Mouse (Mus musculus) C2C12 (cell line): ENCODE measurements at regions not wholly inside any gene's neighbourhood (a gene's known extent, or its start where the extent isn't known, plus 50 kb on each side); places are given as distances from the start of the nearest gene placed in this dataset.

Experiments used
- H3K27me3 ChIP-seq: one replicate; pipeline ENCODE4 v1.6.1; 2011; ENCODE audit not compliant: control insufficient read depth, insufficient read depth, insufficient read length
- H3K36me3 ChIP-seq: one replicate; pipeline ENCODE4 v1.6.1; 2011; ENCODE audit not compliant: control insufficient read depth, insufficient read depth
- H3K4me3 ChIP-seq: one replicate; pipeline ENCODE4 v1.5.1; 2011; ENCODE audit warnings: mild to moderate bottlenecking, control low read depth; ENCODE audit not compliant: poor library complexity, insufficient read depth, severe bottlenecking
- H3K79me2 ChIP-seq: one replicate; pipeline ENCODE4 v1.6.1; 2011; ENCODE audit not compliant: control insufficient read depth, insufficient read depth
- H3K79me3 ChIP-seq: one replicate; pipeline ENCODE4 v1.6.1; 2011; ENCODE audit warnings: low read depth, control low read depth
- H3ac ChIP-seq: one replicate; pipeline ENCODE3; 2011; ENCODE audit warnings: low read depth; ENCODE audit not compliant: control insufficient read depth, insufficient read length
- CEBPB ChIP-seq: IDR thresholded peaks from one replicate; pipeline ENCODE4 v1.6.1; 2011; ENCODE audit warnings: low read depth, mild to moderate bottlenecking, control low read depth, moderate library complexity
- CTCF ChIP-seq: IDR thresholded peaks from one replicate; pipeline ENCODE4 v1.5.1; 2011; ENCODE audit not compliant: control insufficient read depth, insufficient read depth, insufficient read length
- FOSL1 ChIP-seq: IDR thresholded peaks from one replicate; pipeline ENCODE4 v1.8.0; 2011; ENCODE audit warnings: mild to moderate bottlenecking, low read length; ENCODE audit not compliant: poor library complexity, insufficient read depth, severe bottlenecking
- MAX ChIP-seq: IDR thresholded peaks from one replicate; pipeline ENCODE4 v1.6.1; 2011; ENCODE audit warnings: mild to moderate bottlenecking, control low read depth
- MYOD1 ChIP-seq: IDR thresholded peaks from one replicate; pipeline ENCODE4 v1.6.1; 2011; ENCODE audit warnings: low read depth; ENCODE audit not compliant: control insufficient read depth, insufficient read length
- MYOG ChIP-seq: IDR thresholded peaks from one replicate; pipeline ENCODE4 v1.6.1; 2011; ENCODE audit not compliant: control insufficient read depth, insufficient read length; ENCODE audit errors: extremely low read depth
- USF1 ChIP-seq: IDR thresholded peaks from one replicate; pipeline ENCODE4 v1.6.1; 2011; ENCODE audit warnings: low read depth, mild to moderate bottlenecking, control low read depth, moderate library complexity

GRCm38 (mm10) chr11:18296194-18297125 lies 342.8 kb upstream of the Etaa1 start:
- Histone ChIP-seq H3K27me3 (no peaks in the 10 kb centered on the region), H3K79me2 (no peaks in the 10 kb centered on the region), H3K4me3 (no peak overlapping the region), H3ac (no peak overlapping the region), H3K36me3 (no peaks in the 10 kb centered on the region), H3K79me3 (no peaks in the 10 kb centered on the region)
- no peak for TF ChIP-seq MAX

- no peaks in the 10 kb centered on the region for H3K79me3 ChIP-seq
- no peak for TF ChIP-seq CTCF
- no peak for TF ChIP-seq MYOG
- no peak for TF ChIP-seq MAX
- TF ChIP-seq MYOD1: no peak
- no peak for TF ChIP-seq CEBPB
- no peak for TF ChIP-seq FOSL1
- no peak for TF ChIP-seq USF1
- no peaks in the 10 kb centered on the region for H3K27me3 ChIP-seq
- no peak overlapping the region for H3K4me3 ChIP-seq
- H3K36me3 ChIP-seq: no peaks in the 10 kb centered on the region
- H3K79me2 ChIP-seq: no peaks in the 10 kb centered on the region
- H3ac ChIP-seq: no peak overlapping the region
Observed at GRCm38 (mm10) chr11:18278585-18279136, 325.0 kb upstream of the Etaa1 start.

- Histone ChIP-seq H3ac (no peak overlapping the region), H3K36me3 (no peaks in the 10 kb centered on the region), H3K79me3 (no peaks in the 10 kb centered on the region), H3K27me3 (no peaks in the 10 kb centered on the region), H3K79me2 (no peaks in the 10 kb centered on the region), H3K4me3 (no peak overlapping the region)
- TF ChIP-seq MYOD1 (no peak), MYOG (no peak), MAX (no peak), FOSL1 (no peak), CEBPB (no peak), CTCF (no peak), USF1 (no peak)
Observed at GRCm38 (mm10) chr11:18272392-18272791, 318.7 kb upstream of the Etaa1 start.

GRCm38 (mm10) chr11:18266161-18266560 lies 312.5 kb upstream of the Etaa1 start:
- no peak overlapping the region for H3K4me3 ChIP-seq
- H3K79me2 ChIP-seq: no peaks in the 10 kb centered on the region
- TF ChIP-seq MAX: no peak
- no peak for TF ChIP-seq MYOG
- no peak for TF ChIP-seq FOSL1
- no peak for TF ChIP-seq CTCF
- TF ChIP-seq MYOD1: no peak
- no peak for TF ChIP-seq USF1
- no peak for TF ChIP-seq CEBPB
- H3ac ChIP-seq: no peak overlapping the region
- no peaks in the 10 kb centered on the region for H3K79me3 ChIP-seq
- H3K27me3 ChIP-seq: no peaks in the 10 kb centered on the region
- no peaks in the 10 kb centered on the region for H3K36me3 ChIP-seq

GRCm38 (mm10) chr11:18262901-18263300 lies 309.2 kb upstream of the Etaa1 start:
- Histone ChIP-seq H3K79me2 (no peaks in the 10 kb centered on the region), H3K27me3 (no peaks in the 10 kb centered on the region), H3K79me3 (no peaks in the 10 kb centered on the region), H3K36me3 (no peaks in the 10 kb centered on the region), H3ac (no peak overlapping the region), H3K4me3 (no peak overlapping the region)
- no peak for TF ChIP-seq MYOD1
- TF ChIP-seq FOSL1: no peak
- no peak for TF ChIP-seq CTCF
- no peak for TF ChIP-seq MAX
- no peak for TF ChIP-seq MYOG
- no peak for TF ChIP-seq CEBPB
- TF ChIP-seq USF1: no peak

GRCm38 (mm10) chr11:18249236-18249635 lies 295.6 kb upstream of the Etaa1 start:
- no peaks in the 10 kb centered on the region for H3K36me3 ChIP-seq
- no peaks in the 10 kb centered on the region for H3K79me2 ChIP-seq
- no peak overlapping the region for H3ac ChIP-seq
- H3K27me3 ChIP-seq: no peaks in the 10 kb centered on the region
- H3K79me3 ChIP-seq: no peaks in the 10 kb centered on the region
- TF ChIP-seq FOSL1: no peak
- TF ChIP-seq CEBPB: no peak
- no peak for TF ChIP-seq MYOG
- no peak for TF ChIP-seq CTCF
- no peak for TF ChIP-seq USF1
- no peak for TF ChIP-seq MAX
- TF ChIP-seq MYOD1: no peak
- no peak overlapping the region for H3K4me3 ChIP-seq
